In genomic region chr2:165286361-165287201, GRCm38 (mm10) we compare ENCODE assay signal across 9 mouse cellular contexts. TPM values are rescaled to one million over a fixed set of nuclear protein-coding genes. Genes with fewer than 3 reads are reported as not detected.
DNase-seq lines count a peak whose midpoint lies in the region; ATAC-seq and TF ChIP-seq lines count a peak whose summit lies in the region.
"Had no signal": no experiment of that assay in that cellular context is flagged by ENCODE, and none has a peak within 500 bp of the region (broad histone marks: within the 10 kb centered on the region; RNA-seq: fewer than 3 reads in every experiment).

No protein-coding gene starts in this region.

- peak overlapping the region; percentile 91 for H3K4me2 ChIP-seq in embryonic facial prominence, embryonic 11.5 days (ENCODE audit: low read depth, low read length)
- H3K4me2 ChIP-seq in lung, postnatal 0 days (replicated peaks; ENCODE audit: low read depth, low read length), result peak overlapping the region; percentile 99

- H3K27ac ChIP-seq in embryonic facial prominence, embryonic 11.5 days (replicated peaks; ENCODE audit: low read depth, low read length), result no peak overlapping the region
- H3K27ac ChIP-seq in lung, postnatal 0 days (ENCODE audit: low read length), result no peak overlapping the region

- H3K36me3 ChIP-seq in embryonic facial prominence, embryonic 11.5 days (replicated peaks; ENCODE audit: control insufficient read depth, insufficient read depth, low read depth, low read length), result peaks cover 3% of the 10 kb centered on the region; the same call in 1 of the 2 replicates
- H3K36me3 ChIP-seq in lung, postnatal 0 days (ENCODE audit: insufficient read depth, low read length), result peaks cover 20% of the 10 kb centered on the region

- no peak for TF ChIP-seq CTCF in lung, postnatal 0 days (IDR thresholded peaks at IDR 0.05)

- ATAC-seq in embryonic facial prominence, embryonic 11.5 days (replicated peaks; ENCODE audit: insufficient number of reproducible peaks, low FRiP score, low TSS enrichment, low read depth), result no peak
- peak; percentile 33 for ATAC-seq in inflammation-experienced regulatory T-cells, adult 6 months
- no peak for ATAC-seq in lung, postnatal 0 days
- ATAC-seq: Patski had no signal

- H3K27me3 ChIP-seq in embryonic facial prominence, embryonic 11.5 days (ENCODE audit: control insufficient read depth, insufficient read depth, low read length), result no peaks in the 10 kb centered on the region
- H3K27me3 ChIP-seq in lung, postnatal 0 days (replicated peaks; ENCODE audit: insufficient read depth, low read length), result no peaks in the 10 kb centered on the region
- H3K27me3 ChIP-seq: Patski had no signal

- H3K4me3 ChIP-seq in embryonic facial prominence, embryonic 11.5 days (ENCODE audit: low read depth, low read length), result peak overlapping the region; percentile 48
- H3K4me3 ChIP-seq in lung, postnatal 0 days (ENCODE audit: low read depth, low read length), result peak overlapping the region; percentile 74

- DNase-seq in cerebellum, adult 18-20 months, result peak; percentile 47 to 51
- DNase-seq in cerebellum, postnatal 36 days, result no peak
- DNase-seq in A20 (ENCODE audit: low read depth, low spot score), result peak; percentile 79
- DNase-seq in embryonic facial prominence, embryonic 11.5 days (ENCODE audit: low spot score), result no peak
- DNase-seq in lung, postnatal 0 days (ENCODE audit: low spot score), result peak; percentile 26
- DNase-seq in right cerebral cortex, postnatal 10 days (ENCODE audit: low spot score in 2 of 2), result peak; percentile 61 to 70
- no peak for DNase-seq in embryo, embryonic 10 days (ENCODE audit: low spot score)

- peak overlapping the region; percentile 47 for H3K9ac ChIP-seq in embryonic facial prominence, embryonic 11.5 days (replicated peaks; ENCODE audit: low read length)
- H3K9ac ChIP-seq in lung, postnatal 0 days (replicated peaks; ENCODE audit: low read depth), result no peak overlapping the region

- H3K4me1 ChIP-seq in embryonic facial prominence, embryonic 11.5 days (ENCODE audit: control insufficient read depth, insufficient read depth, low read length), result peaks cover 3% of the 10 kb centered on the region
- H3K4me1 ChIP-seq in lung, postnatal 0 days (ENCODE audit: insufficient read depth, low read depth, low read length), result peaks cover 5% of the 10 kb centered on the region

- no peak for TF ChIP-seq EP300 in lung, postnatal 0 days (IDR thresholded peaks at IDR 0.05)

- WGBS in embryonic facial prominence, embryonic 11.5 days, result 68% methylated on average over 18 of the region's 18 CpGs
- 54% methylated on average over 18 of the region's 18 CpGs for WGBS in lung, postnatal 0 days

- no peaks in the 10 kb centered on the region for H3K9me3 ChIP-seq in embryonic facial prominence, embryonic 11.5 days (replicated peaks; ENCODE audit: control insufficient read depth, low read length)
- no peaks in the 10 kb centered on the region for H3K9me3 ChIP-seq in lung, postnatal 0 days (ENCODE audit: low read length)

RNA-seq across cellular contexts. Expression of gene Slc35c2, which starts 1.1 kb away (rescaled TPM):
- 38.6 and 41.8 TPM in 2 replicates for polyA plus RNA-seq in embryonic facial prominence, embryonic 11.5 days (2014; fragmentation: Nextera tagmentation; extraction: Ambion mirVana)
- polyA plus RNA-seq in inflammation-experienced regulatory T-cells, adult 6 months (2017; shearing (Covaris generic)), result 10 to 100 TPM; 36.4 to 44.9 (median 44.1) TPM
- 42.8 and 44.1 TPM in 2 replicates for polyA plus RNA-seq in lung, postnatal 0 days (2015; fragmentation: Nextera tagmentation; extraction: Ambion mirVana)

RNA-seq across cellular contexts. Expression of gene Elmo2, which starts 39.7 kb away (rescaled TPM):
- 85.9 and 92.9 TPM in 2 replicates for polyA plus RNA-seq in embryonic facial prominence, embryonic 11.5 days (2014; fragmentation: Nextera tagmentation; extraction: Ambion mirVana)
- 10 to 100 TPM; 36.8 to 43.5 (median 42.5) TPM for polyA plus RNA-seq in inflammation-experienced regulatory T-cells, adult 6 months (2017; shearing (Covaris generic))
- polyA plus RNA-seq in lung, postnatal 0 days (2015; fragmentation: Nextera tagmentation; extraction: Ambion mirVana), result 61.1 and 66.4 TPM in 2 replicates

RNA-seq across cellular contexts. Expression of gene Cdh22, which starts 51.9 kb away (rescaled TPM):
- 1.2 and 1.3 TPM in 2 replicates for polyA plus RNA-seq in embryonic facial prominence, embryonic 11.5 days (2014; fragmentation: Nextera tagmentation; extraction: Ambion mirVana)
- not detected for polyA plus RNA-seq in inflammation-experienced regulatory T-cells, adult 6 months (2017; shearing (Covaris generic))
- polyA plus RNA-seq in lung, postnatal 0 days (2015; fragmentation: Nextera tagmentation; extraction: Ambion mirVana), result 1.0 and 1.8 TPM in 2 replicates
- polyA plus RNA-seq: Patski had no signal

Comparison
In these comparisons a context has a peak if more than half of its experiments do, and no peak if none do; other contexts are left out.
1. DNase-seq: peak in cerebellum, adult 18-20 months (2 of 2), A20 (single experiment), lung, postnatal 0 days (single experiment) and right cerebral cortex, postnatal 10 days (2 of 2); none in cerebellum, postnatal 36 days (0 of 2), embryonic facial prominence, embryonic 11.5 days (single experiment) and embryo, embryonic 10 days (single experiment).